Mouse (Mus musculus) adrenal gland, postnatal 25 days (tissue): ENCODE data around the gene Clec2g. TPM values are rescaled to one million over a fixed set of nuclear protein-coding genes. Genes with fewer than 3 reads are reported as not detected.
"Not testable (repeated sequence)": the region's sequence is repeated elsewhere in the genome, so short reads cannot be mapped to it uniquely, and the experiment has no call there.

ENCODE experiments used
- DNase-seq: peaks from one replicate; pipeline ENCODE4 v3.0.0; 2021; ENCODE audit warnings: mixed read lengths
- total RNA-seq: library from RNA; stranded (reverse); gene quantifications from 2 replicates; pipeline ENCODE4 v1.2.3, GENCODE M21; 2021

Clec2g gene
- total RNA-seq, 1 experiment from 2014 or later = 2.0 TPM

DNA sequence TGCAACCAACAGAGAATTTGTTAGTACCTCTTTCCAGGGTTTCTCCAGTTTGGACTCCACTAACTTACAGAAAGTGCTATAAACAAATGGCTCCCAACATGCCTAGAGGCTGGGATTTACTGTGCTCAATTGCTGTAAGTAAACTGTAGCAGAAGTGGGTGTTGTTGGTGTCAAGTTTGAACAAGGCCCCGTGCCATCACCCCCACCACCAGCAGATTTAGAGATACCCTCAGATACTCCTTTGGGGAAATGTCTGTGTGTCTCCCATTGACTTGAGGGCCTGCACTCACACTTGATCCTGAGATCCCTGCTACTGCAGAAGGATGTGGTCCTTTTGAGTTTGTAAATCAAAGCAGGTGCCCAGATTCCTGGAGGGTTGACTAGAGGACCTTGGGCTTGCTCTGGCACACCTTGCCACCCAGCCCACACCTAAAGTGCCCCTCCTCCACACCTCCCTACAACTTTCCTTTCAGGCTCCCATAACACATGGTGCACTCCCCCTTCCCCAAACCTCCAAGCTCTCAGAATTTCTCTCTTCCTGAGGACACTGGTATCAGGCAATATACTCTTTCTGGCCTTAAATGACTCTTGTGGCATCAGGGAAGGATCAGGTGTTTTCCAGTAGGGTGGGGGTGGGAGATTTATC lies 37.3 kb downstream of the Clec2g start:
- DNase-seq = no peak

- DNase-seq = no peak
Observed at GRCm38 (mm10) chr6:128972156-128972555, 38.0 kb downstream of the Clec2g start.

GRCm38 (mm10) chr6:128972687-128973438 lies 38.7 kb downstream of the Clec2g start:
- no peak for DNase-seq

DNA sequence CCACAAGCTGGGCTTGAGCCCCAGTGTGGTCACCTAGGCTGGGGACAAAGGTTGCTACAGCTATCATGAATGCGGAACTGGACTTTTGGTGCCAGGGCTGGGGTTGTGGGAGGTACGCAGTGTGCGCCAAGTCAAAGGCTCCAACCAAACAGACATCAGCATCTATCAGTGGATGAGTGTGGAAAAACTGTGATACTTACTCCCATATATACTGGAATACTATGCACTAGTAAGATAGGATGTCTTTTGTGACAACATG lies 39.2 kb downstream of the Clec2g start:
- DNase-seq = no peak

GRCm38 (mm10) chr6:128974850-128975249 lies 40.7 kb downstream of the Clec2g start:
- DNase-seq = not testable (repeated sequence)

DNA sequence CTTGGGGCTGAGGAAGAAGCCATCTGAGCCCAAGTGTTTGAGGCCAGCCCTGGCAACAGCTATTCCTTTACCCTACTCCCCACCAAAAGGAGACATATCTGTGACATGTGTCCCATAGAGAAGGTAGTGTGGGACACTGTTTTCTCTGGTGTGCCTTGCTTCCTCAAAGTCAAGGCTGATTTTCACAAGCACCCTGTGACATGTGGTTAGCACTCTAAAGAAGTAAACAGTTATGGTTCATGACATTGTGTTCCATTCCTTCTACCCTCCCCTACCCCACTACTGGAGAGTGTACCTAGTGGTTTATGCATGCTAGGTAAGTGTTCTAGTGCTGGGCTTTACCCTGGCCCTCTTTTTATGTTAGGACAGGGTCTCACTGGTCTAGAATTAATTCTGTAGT lies 42.0 kb downstream of the Clec2g start:
- no peak for DNase-seq

GRCm38 (mm10) chr6:128981951-128982541 lies 47.9 kb downstream of the Clec2g start:
- not testable (repeated sequence) for DNase-seq

DNA sequence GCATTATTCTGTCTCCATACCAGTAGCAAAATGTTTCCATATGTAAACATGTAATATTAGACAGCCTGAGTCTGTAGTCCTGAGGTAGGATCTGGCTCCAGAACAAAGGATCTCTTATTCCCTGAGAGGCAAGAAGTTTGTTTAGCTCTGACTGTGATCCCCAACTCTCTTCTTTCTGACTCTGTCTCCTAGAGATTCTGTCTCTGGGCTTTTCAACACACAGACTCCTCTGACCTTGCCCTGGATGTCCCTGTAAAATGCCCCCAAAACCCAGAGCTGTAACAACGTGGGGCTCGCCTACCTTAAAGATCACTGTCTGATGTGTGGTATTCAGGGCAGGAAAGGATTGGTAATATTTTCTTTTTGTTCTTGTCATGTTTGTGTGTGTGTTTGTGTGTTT lies 58.2 kb downstream of the Clec2g start:
- no peak for DNase-seq

DNA sequence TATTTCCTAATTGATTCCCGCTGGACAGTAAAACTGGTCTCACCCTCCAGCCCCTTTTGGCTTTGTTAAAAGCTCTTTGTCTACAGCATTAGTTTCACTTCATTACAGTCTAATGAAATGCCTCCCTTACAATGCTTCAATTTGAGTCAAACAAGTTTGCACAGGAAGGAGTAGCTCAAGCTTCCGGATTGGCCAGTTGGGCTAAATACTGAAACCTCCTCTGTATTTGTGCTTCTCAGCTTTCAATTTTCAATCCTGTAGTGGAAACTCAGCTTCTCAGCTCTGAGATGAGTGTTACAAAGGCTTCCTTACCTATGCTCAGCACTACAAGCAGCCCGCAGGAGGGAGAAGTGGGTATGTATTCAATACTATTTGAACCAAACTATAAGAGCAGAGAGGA lies 58.6 kb downstream of the Clec2g start:
- no peak for DNase-seq

DNA sequence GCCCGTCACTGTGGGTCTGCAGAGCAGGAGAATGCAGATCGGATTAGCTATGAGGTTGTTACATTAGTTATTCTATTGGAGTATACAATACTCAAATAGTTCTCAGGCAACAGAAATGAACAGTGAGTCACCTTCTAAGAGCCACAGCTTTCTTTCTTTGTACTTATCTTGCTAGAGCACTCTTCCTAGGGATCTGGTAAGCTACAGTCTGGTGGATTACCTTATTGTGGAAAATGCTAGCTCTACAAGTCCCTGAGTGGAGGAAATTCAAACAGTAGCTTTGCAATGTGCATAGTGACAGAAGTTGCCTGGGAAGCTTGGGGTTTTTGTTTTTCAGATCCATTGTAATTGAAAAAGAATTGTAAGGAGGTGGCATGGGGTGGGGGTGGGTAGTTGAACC lies 59.0 kb downstream of the Clec2g start:
- DNase-seq = no peak

DNA sequence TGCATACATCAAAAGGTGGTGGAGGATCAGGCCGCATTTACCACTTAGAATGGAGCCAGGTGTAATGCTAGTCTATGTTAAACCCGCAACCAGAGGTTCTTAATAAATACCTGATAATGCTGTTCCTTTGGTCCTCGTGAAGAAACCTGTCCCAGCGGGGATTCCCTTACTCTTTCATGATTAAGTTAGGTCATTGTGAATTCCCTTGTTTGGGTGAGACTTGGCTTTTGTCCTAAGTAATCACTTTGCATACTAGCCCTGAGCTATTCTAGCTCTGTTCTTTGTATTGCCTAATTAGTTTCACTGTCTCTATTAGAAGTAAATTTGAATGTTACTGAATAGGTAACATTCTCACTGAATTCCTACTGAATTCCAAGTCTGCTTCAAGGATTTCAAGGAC lies 60.2 kb downstream of the Clec2g start:
- DNase-seq = no peak

GRCm38 (mm10) chr6:128994742-128995141 lies 60.6 kb downstream of the Clec2g start:
- no peak for DNase-seq

DNA sequence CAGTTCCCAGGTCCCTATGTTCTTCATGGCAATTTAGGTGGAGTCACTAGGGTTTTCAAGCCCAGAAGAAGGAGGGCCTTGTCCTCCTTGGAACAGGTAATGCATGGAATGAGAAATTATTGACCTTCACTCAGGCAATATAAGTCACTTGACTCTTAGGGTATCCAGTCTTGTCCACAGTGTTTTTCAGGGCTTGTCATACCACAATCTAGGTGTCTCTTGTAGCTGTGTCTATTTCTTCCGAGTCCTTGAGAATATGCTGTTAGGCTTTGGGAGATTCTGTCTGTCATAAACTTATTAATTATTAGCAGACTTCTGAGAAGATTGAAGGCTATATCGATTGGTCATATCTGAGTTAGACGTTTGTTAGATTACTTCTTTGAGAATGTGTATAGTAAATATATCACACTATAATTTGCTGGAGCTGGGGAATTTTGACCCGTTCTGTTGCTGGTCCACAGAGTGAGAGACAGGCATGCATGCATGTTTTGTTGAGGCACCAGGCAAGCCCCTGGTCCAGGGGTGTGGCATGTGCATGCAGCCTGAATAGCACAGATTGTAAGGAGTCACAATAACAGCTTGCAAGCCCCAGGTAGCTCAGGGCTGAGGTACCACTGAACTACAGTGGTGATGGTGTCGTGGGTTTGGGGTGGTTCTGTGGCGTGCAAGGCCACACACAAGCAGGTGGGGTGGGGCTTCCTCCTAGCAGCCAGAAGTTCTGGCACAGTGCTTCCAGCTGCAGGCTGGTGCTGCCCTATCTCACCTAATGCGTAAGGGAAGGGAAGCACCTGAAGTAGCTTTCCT lies 61.3 kb downstream of the Clec2g start:
- DNase-seq = no peak

- DNase-seq = no peak
Observed at GRCm38 (mm10) chr6:128996054-128996767, 62.0 kb downstream of the Clec2g start.

- DNase-seq = no peak
Observed at GRCm38 (mm10) chr6:128996768-128997442, 62.7 kb downstream of the Clec2g start.

GRCm38 (mm10) chr6:129001392-129001791 lies 67.2 kb downstream of the Clec2g start:
- DNase-seq = no peak

- no peak for DNase-seq
Observed at GRCm38 (mm10) chr6:129008552-129008951, 74.4 kb downstream of the Clec2g start.

DNA sequence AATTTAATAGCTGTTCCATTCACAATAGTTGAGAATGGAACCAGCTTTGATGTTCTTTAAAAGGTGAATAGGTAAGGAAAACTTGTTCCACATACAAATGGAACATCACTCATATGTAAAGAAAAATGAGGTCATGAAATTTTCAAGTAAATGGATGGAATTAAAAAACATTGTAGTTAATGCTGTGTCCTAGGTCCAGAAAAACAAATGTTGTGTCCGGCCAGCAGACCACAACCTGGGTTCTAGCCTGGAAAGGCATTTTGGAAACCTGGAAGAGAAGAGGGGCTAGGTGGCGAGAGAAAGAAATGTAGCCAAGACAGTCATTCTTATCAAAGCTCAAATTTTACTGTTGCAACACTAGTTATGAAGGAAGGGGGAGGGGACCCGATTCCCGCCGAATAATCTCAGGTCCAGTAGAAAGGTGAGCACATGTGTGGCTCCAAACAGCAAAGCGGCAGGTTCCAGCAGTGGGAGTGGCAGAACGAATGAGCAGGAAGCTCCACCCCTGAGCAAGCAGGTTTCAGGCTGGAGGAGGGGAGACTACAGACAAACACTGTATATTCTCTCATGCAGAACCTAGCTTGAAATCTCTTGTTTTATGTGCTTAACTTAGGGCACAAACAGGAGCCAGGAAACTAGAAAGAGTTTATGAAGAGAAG lies 75.8 kb downstream of the Clec2g start:
- DNase-seq = not testable (repeated sequence)

GRCm38 (mm10) chr6:129010505-129010873 lies 76.3 kb downstream of the Clec2g start:
- DNase-seq = no peak

- not testable (repeated sequence) for DNase-seq
Observed at GRCm38 (mm10) chr6:129012012-129012411, 77.8 kb downstream of the Clec2g start.

DNA sequence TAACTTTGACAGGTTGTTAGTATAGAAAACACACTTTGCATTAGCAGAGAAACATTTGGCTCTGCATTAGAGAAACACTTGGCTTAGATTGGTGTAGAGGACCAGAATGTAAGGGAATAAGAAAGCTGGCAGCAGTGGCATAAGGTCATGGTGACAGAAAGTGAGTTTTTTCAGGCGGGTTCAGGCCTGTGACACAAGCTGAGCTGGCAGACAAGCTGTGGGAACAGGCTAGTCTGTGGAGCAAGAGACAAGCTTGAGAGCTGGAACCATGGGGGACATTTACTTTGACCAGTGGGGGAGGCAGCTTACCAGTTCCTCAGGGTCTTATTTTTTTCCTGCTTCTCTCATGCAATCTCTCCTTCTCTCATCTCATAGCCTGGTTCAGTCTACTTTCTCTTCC lies 78.8 kb downstream of the Clec2g start:
- DNase-seq = no peak
